Mouse (Mus musculus): ENCODE results near the gene Kctd13. TPM values are rescaled to one million over a fixed set of nuclear protein-coding genes. Genes with fewer than 3 reads are reported as not detected.

Kctd13 gene
- polyA plus RNA-seq, 1 experiment from 2014 or later: 12.3 TPM

DNA sequence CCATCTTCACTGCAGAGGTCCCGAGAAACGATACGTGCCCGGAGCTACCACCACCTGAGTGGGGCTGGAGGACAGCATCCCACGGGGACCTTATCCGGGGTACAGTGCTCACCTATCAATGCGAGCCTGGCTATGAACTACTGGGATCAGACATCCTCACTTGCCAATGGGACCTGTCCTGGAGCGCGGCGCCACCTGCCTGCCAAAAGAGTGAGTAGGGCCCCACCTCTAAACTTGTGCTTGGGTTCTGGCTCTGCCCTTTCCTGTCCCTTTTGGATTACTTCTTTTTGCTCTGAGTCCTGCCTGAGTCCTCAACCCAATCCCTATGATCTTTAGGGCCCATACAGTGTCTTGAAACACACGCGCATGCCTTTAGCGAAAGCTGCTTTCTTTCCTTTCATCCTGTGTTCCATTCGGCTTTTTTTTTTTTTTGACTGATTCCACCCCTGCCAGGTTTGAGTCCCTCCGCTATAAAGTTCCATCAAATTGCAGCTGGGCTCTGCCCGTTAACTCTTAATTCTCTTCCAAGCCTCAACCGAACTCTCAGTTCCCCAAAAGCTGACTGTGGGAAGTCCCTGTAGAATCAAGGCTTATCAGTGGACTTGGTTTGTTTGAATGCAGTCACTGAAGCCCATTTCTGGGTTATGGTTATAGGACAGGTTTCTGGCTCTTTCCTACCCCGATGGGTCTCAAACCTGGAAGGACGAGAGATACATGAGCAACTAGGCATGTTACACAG, 35.0 kb downstream of the Kctd13 start:
- H3K4me2 ChIP-seq: no peak overlapping the region
- H3K9me3 ChIP-seq (replicated peaks): no peaks in the 10 kb centered on the region
- no peak overlapping the region for H3K9ac ChIP-seq
- 29% methylated on average over 19 of the region's 19 CpGs for WGBS
- peaks cover 21% of the 10 kb centered on the region for H3K27me3 ChIP-seq
- peaks cover 2% of the 10 kb centered on the region; the same call in 1 of the 2 replicates for H3K4me1 ChIP-seq (replicated peaks)
- H3K27ac ChIP-seq: no peak overlapping the region
- no peak overlapping the region for H3K4me3 ChIP-seq
- no peaks in the 10 kb centered on the region for H3K36me3 ChIP-seq
- ATAC-seq (replicated peaks; ENCODE audit: insufficient number of reproducible peaks, insufficient read depth, low FRiP score, low read depth): no peak

DNA sequence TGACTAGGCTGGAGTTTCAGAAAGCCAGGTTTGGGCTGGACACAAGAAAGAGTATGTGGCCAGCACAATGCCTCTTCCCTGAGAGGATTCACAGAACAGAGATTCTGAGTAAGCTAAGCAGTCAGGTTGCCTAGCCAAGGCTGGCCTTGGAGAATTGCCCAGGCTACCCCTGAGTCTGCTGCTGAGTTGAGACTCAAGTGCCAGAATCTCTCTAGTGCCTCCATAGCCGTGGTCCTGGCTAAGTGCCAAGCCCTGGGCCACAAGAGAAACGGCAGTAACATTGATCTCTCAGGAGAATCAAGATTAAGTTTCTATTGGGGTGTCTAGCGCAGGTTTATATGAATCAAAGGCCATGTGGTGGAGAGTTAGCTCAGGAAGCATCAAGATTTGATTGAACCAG, 36.9 kb downstream of the Kctd13 start:
- H3K4me2 ChIP-seq: no peak overlapping the region
- peaks cover 21% of the 10 kb centered on the region for H3K27me3 ChIP-seq
- H3K36me3 ChIP-seq: no peaks in the 10 kb centered on the region
- H3K9me3 ChIP-seq (replicated peaks): no peaks in the 10 kb centered on the region
- H3K4me1 ChIP-seq (replicated peaks): no peaks in the 10 kb centered on the region; the same call in 1 of the 2 replicates
- 43% methylated on average over 3 of the region's 3 CpGs for WGBS
- H3K9ac ChIP-seq: no peak overlapping the region
- no peak overlapping the region for H3K4me3 ChIP-seq
- no peak for ATAC-seq (replicated peaks; ENCODE audit: insufficient number of reproducible peaks, insufficient read depth, low FRiP score, low read depth)
- no peak overlapping the region for H3K27ac ChIP-seq

DNA sequence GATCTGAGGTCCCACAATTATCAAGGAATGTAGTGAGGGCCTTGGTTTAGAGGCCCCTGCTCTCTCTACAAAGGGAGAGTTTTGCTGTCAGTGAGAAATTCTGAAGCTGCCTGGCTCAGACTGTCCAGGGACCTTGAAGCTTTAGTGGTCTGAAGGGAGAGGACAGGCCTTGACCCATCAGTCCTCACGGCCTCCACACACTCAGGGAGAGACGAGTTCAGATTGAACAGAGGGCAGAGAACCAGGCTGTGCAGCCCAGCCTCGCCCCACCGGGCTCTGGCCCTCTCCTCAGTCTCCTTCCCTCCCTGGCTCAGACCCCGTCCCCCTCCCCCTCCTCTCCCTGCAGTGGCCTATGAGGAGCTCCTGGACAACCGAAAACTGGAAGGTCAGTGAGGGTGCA, 38.7 kb downstream of the Kctd13 start:
- no peak for ATAC-seq (replicated peaks; ENCODE audit: insufficient number of reproducible peaks, insufficient read depth, low FRiP score, low read depth)
- H3K27ac ChIP-seq: no peak overlapping the region
- no peaks in the 10 kb centered on the region; the same call in 1 of the 2 replicates for H3K4me1 ChIP-seq (replicated peaks)
- peaks cover 17% of the 10 kb centered on the region for H3K27me3 ChIP-seq
- no peak overlapping the region for H3K9ac ChIP-seq
- no peaks in the 10 kb centered on the region for H3K36me3 ChIP-seq
- H3K9me3 ChIP-seq (replicated peaks): no peaks in the 10 kb centered on the region
- H3K4me3 ChIP-seq: no peak overlapping the region
- H3K4me2 ChIP-seq: no peak overlapping the region
- WGBS: 58% methylated on average over 6 of the region's 6 CpGs

DNA sequence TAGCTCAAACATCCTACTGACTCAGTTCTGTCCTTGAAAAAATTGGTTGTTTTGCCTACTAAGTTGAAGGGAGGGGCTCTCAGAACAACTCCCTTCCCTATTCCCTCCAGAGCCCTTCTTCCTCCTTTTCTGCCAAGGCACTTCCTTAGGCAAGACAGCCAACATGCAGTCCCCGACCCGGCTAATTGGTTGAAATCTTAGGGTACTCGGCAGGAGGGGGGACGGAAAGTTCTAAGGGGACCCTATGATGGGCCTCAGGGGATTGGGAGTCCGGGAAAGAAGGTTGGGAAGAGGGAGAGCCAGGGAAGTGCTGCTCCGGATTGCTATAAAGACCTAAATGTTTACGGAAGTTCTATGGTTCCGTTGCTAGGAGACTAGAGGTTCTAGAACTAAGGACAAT, 46.8 kb downstream of the Kctd13 start:
- peak overlapping the region; percentile 93; the same call in 1 of the 2 replicates for H3K27ac ChIP-seq
- H3K4me1 ChIP-seq (replicated peaks): peaks cover 17% of the 10 kb centered on the region
- peak overlapping the region; percentile 94 for H3K4me3 ChIP-seq
- H3K9ac ChIP-seq: peak overlapping the region; percentile 96; the same call in 1 of the 2 replicates
- H3K9me3 ChIP-seq (replicated peaks): no peaks in the 10 kb centered on the region
- H3K27me3 ChIP-seq: no peaks in the 10 kb centered on the region
- ATAC-seq (replicated peaks; ENCODE audit: insufficient number of reproducible peaks, insufficient read depth, low FRiP score, low read depth): no peak
- WGBS: 7% methylated on average over 8 of the region's 8 CpGs
- H3K36me3 ChIP-seq: peaks cover 23% of the 10 kb centered on the region
- H3K4me2 ChIP-seq: peak overlapping the region; percentile 82

DNA sequence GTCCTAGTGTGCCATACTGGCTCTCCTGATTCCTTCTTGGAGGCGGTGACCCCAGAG, 47.0 kb downstream of the Kctd13 start, which contains the start of gene Cdipt:
TSS of gene Cdipt (plus strand) at position 22 of the 57 bp plus-strand sequence.
- 0% methylated on average over 1 of the region's 1 CpGs for WGBS
- Histone ChIP-seq H3K27ac (peak within 1 kb of the TSS; percentile 93), H3K4me3 (peak within 1 kb of the TSS; percentile 94), H3K27me3 (no peaks in the 10 kb centered on the region), H3K4me1 (replicated peaks) (peaks cover 17% of the 10 kb centered on the region), H3K36me3 (peaks cover 23% of the 10 kb centered on the region), H3K9ac (peak within 1 kb of the TSS; percentile 96), H3K4me2 (peak within 1 kb of the TSS; percentile 82), H3K9me3 (replicated peaks) (no peaks in the 10 kb centered on the region)
- ATAC-seq (replicated peaks; ENCODE audit: insufficient number of reproducible peaks, insufficient read depth, low FRiP score, low read depth): no peak

DNA sequence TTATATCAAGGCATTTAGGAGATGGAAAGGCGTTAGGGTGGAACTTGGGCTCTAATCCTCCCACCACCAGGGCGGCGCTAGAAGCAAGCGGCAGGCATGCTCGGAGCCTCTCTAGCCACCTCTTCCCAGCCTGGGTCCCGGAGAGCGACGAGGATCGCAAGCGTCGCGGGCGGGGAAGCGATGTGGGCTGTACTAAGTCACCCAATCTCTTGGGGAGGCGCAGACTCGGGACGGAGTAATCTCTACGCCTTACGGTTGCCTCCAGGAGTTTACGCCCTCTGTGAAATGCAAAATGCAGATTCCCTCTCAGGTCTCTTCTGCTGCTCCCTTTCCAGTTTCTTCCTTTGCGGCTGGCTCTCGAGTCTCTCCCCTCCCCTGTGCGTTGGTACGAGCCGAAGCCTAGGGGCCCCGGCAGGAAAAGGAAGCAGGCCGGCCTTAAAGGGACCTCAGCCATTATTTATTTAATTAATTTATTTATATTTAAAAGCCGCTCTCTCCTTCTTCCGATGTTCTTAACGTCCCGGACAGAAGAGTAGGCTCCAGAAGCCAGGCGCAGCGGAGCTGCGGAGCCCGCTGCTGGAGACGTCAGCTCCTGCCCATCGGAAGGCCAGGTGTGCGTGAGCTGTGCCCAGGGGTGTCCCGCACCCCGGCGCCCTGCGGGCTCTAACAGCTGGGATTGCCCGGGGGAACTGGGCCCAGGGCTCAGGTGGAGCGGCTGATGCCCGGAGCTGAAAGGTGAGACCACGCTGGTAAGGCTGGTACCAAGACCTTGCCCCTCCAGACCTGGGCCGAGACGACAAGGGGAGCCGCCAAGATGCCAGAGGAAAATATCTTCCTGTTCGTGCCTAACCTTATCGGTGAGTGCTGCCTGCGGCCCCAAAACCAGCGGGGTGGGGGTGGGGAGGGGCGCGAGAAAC, 47.5 kb downstream of the Kctd13 start, which contains the start of gene Cdiptos:
TSS of gene Cdiptos (minus strand) at position 149 of the 917 bp plus-strand sequence.
- H3K4me2 ChIP-seq: peak within 1 kb of the TSS; percentile 82
- ATAC-seq (replicated peaks; ENCODE audit: insufficient number of reproducible peaks, insufficient read depth, low FRiP score, low read depth): peak; percentile 92
- H3K9ac ChIP-seq: peak within 1 kb of the TSS; percentile 96
- H3K27ac ChIP-seq: peak within 1 kb of the TSS; percentile 93
- H3K4me1 ChIP-seq (replicated peaks): peaks cover 17% of the 10 kb centered on the region
- H3K27me3 ChIP-seq: no peaks in the 10 kb centered on the region
- WGBS: under 1% methylated on average over 55 of the region's 55 CpGs
- peaks cover 23% of the 10 kb centered on the region for H3K36me3 ChIP-seq
- no peaks in the 10 kb centered on the region for H3K9me3 ChIP-seq (replicated peaks)
- H3K4me3 ChIP-seq: peak within 1 kb of the TSS; percentile 94

DNA sequence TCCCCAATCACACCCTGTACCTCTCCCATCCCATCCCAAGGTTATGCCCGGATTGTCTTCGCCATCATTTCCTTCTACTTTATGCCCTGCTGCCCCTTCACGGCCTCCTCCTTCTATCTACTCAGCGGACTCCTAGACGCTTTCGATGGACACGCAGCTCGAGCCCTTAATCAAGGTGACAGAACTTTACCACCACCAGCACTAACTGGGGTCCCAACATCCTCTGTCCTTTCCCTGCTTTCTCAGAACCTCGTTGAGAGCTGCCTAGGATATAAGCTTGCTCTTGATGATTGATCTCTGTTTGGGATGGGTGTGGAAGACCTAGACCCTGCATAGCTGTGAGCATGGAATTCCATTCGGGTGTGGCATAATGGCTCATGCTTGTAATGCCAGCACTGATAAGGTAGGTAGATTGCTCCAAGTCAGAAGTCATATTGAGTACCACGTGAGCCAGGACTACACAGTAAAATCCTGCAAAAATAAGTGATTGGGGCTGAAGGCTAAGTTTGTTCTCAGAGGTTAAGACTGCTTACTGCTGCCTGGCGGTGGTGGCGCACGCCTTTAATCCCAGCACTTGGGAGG, 48.3 kb downstream of the Kctd13 start:
- Histone ChIP-seq H3K9me3 (replicated peaks) (no peaks in the 10 kb centered on the region), H3K4me1 (replicated peaks) (peaks cover 17% of the 10 kb centered on the region), H3K27ac (peak overlapping the region; percentile 93), H3K27me3 (no peaks in the 10 kb centered on the region), H3K9ac (peak overlapping the region; percentile 96), H3K4me3 (peak overlapping the region; percentile 94), H3K36me3 (peaks cover 23% of the 10 kb centered on the region), H3K4me2 (peak overlapping the region; percentile 82)
- ATAC-seq (replicated peaks; ENCODE audit: insufficient number of reproducible peaks, insufficient read depth, low FRiP score, low read depth): no peak
- 20% methylated on average over 14 of the region's 14 CpGs for WGBS

DNA sequence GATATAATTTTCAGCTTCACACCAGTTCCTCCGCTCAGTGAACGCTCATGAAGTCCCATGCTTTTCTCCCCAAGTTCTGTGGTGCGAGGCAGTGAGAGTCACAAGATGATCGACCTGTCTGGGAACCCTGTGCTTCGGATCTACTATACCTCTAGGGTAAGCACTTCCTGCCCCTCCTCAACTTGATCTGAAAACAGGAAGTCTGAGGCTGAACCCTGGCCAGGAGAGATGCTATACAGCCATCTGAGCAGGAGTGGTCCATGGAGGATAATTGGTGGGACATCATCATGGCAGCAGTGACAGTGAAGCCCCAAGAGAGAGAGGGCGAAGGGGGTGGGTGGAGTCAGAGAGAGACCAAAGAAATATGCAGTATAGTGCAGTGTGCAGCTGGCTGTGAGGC, 50.2 kb downstream of the Kctd13 start:
- peaks cover 17% of the 10 kb centered on the region for H3K4me1 ChIP-seq (replicated peaks)
- H3K27ac ChIP-seq: no peak overlapping the region
- WGBS: 82% methylated on average over 6 of the region's 6 CpGs
- H3K4me3 ChIP-seq: no peak overlapping the region
- no peak overlapping the region for H3K4me2 ChIP-seq
- ATAC-seq (replicated peaks; ENCODE audit: insufficient number of reproducible peaks, insufficient read depth, low FRiP score, low read depth): no peak
- peaks cover 23% of the 10 kb centered on the region for H3K36me3 ChIP-seq
- H3K27me3 ChIP-seq: no peaks in the 10 kb centered on the region
- no peaks in the 10 kb centered on the region for H3K9me3 ChIP-seq (replicated peaks)
- H3K9ac ChIP-seq: no peak overlapping the region

DNA sequence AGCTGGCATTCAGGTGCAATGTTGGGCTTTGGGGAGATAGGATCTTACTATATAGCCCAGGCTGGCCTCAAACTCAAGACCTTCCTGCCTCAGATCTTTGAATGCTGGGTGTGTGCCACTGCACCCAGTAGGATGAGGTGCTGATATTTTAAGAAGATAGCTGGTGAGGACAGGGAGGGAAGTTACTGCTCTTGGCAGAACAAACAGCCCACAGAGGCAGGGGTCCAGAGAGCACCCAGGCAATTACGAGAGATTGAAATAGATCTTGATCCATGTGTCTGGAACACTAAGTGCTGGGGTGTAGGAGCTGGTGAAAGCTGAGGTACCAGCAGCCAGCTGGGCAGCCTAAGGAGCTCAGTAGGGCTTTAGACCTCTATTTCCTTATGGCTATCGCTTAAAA, 52.9 kb downstream of the Kctd13 start:
- Histone ChIP-seq H3K27me3 (no peaks in the 10 kb centered on the region), H3K27ac (no peak overlapping the region), H3K4me1 (replicated peaks) (peaks cover 10% of the 10 kb centered on the region), H3K9me3 (replicated peaks) (no peaks in the 10 kb centered on the region), H3K4me2 (no peak overlapping the region), H3K36me3 (peaks cover 23% of the 10 kb centered on the region), H3K4me3 (no peak overlapping the region), H3K9ac (no peak overlapping the region)
- WGBS: 83% methylated on average over 2 of the region's 2 CpGs
- ATAC-seq (replicated peaks; ENCODE audit: insufficient number of reproducible peaks, insufficient read depth, low FRiP score, low read depth): no peak

DNA sequence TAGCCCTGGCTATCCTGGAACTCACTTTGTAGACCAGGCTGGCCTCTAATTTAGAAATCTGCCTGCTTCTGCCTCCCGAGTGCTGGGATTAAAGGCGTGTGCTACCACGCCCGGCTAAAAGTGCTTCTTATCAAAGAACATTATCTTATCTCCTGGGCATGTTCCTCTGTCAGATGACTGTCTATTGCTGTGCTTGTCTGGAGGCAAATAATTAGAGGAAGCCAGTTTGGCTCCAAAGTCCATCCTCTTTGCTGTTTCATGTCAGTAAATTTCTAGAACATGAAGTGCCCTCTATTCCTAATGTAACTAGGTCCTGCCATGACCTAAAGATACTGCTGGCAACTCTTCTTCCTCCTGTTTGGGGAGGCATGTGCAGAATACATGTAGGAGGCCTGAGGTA, 53.4 kb downstream of the Kctd13 start:
- no peak for ATAC-seq (replicated peaks; ENCODE audit: insufficient number of reproducible peaks, insufficient read depth, low FRiP score, low read depth)
- H3K27ac ChIP-seq: no peak overlapping the region
- H3K36me3 ChIP-seq: peaks cover 23% of the 10 kb centered on the region
- 70% methylated on average over 4 of the region's 4 CpGs for WGBS
- no peaks in the 10 kb centered on the region for H3K27me3 ChIP-seq
- no peak overlapping the region for H3K9ac ChIP-seq
- no peak overlapping the region for H3K4me2 ChIP-seq
- peaks cover 7% of the 10 kb centered on the region for H3K4me1 ChIP-seq (replicated peaks)
- no peaks in the 10 kb centered on the region for H3K9me3 ChIP-seq (replicated peaks)
- H3K4me3 ChIP-seq: no peak overlapping the region

DNA sequence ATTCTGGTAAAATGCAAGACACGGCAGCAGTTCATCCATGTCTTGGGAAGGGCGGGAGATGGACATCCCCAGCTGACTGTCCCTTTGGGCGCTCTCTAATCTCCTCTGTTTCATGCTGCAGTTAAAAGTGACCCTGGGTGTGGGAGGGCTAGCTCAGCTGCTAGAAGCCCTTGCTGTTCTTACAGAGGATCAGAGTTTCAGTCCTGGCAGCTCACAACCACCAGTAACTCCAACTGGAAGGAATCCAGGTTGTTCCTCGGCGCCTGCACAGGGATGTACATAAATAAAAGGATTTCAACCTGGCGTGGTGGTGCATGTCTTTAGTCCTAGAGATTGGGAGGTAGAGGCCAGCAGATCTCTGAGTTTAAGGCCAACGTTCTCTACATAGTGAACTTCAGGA, 54.4 kb downstream of the Kctd13 start:
- Histone ChIP-seq H3K27me3 (no peaks in the 10 kb centered on the region), H3K4me3 (no peak overlapping the region), H3K9me3 (replicated peaks) (no peaks in the 10 kb centered on the region), H3K36me3 (peaks cover 23% of the 10 kb centered on the region), H3K27ac (no peak overlapping the region), H3K9ac (no peak overlapping the region), H3K4me1 (replicated peaks) (no peaks in the 10 kb centered on the region), H3K4me2 (no peak overlapping the region)
- 75% methylated on average over 7 of the region's 7 CpGs for WGBS
- ATAC-seq (replicated peaks; ENCODE audit: insufficient number of reproducible peaks, insufficient read depth, low FRiP score, low read depth): no peak

All from heart, embryonic 15.5 days (tissue).